Mouse (Mus musculus) midbrain, embryonic 11.5 days (tissue): ENCODE results near the gene Gper1. TPM values are rescaled to one million over a fixed set of nuclear protein-coding genes. Genes with fewer than 3 reads are reported as not detected.
A peak's percentile ranks its signal among the peaks of the same experiment; 100 is the strongest.

Source experiments
- ATAC-seq: fragments of 200-750 bp; cut with Nextera tagmentation; 2 replicates; pipeline ENCODE4 v1.8.0; 2017; ENCODE audit warnings: moderate TSS enrichment, moderate library complexity; ENCODE audit not compliant: low FRiP score
- DNase-seq: peaks from one replicate; pipeline ENCODE4 v3.0.0; 2015; ENCODE audit warnings: low spot score; ENCODE audit errors: missing footprints
- H3K27ac ChIP-seq: fragments of 300-500 bp; sonication (generic); 2 replicates; pipeline ENCODE4 v1.5.1; 2014; ENCODE audit warnings: low read depth, low read length
- H3K27me3 ChIP-seq: fragments of 300-500 bp; sonication (generic); 2 replicates; pipeline ENCODE4 v1.6.1; 2014; ENCODE audit warnings: mild to moderate bottlenecking, low read length, moderate library complexity, mixed read lengths; ENCODE audit not compliant: control insufficient read depth, insufficient read depth
- H3K36me3 ChIP-seq: fragments of 300-500 bp; sonication (generic); 2 replicates; pipeline ENCODE4 v1.6.1; 2014; ENCODE audit warnings: mild to moderate bottlenecking, low read length, moderate library complexity, mixed read lengths; ENCODE audit not compliant: control insufficient read depth, insufficient read depth
- H3K4me1 ChIP-seq: fragments of 300-500 bp; sonication (generic); 2 replicates; pipeline ENCODE4 v1.6.1; 2014; ENCODE audit warnings: low read length; ENCODE audit not compliant: control insufficient read depth, insufficient read depth
- H3K4me2 ChIP-seq: fragments of 300-500 bp; sonication (generic); 2 replicates; pipeline ENCODE4 v1.6.1; 2014; ENCODE audit warnings: mild to moderate bottlenecking, moderate library complexity
- H3K4me3 ChIP-seq: fragments of 300-500 bp; sonication (generic); 2 replicates; pipeline ENCODE4 v1.5.1; 2014; ENCODE audit warnings: low read depth, low read length
- H3K9ac ChIP-seq: fragments of 300-500 bp; sonication (generic); 2 replicates; pipeline ENCODE4 v1.6.1; 2014; ENCODE audit warnings: low read length
- H3K9me3 ChIP-seq: fragments of 300-500 bp; sonication (generic); 2 replicates; pipeline ENCODE4 v1.6.1; 2016; ENCODE audit warnings: low read length; ENCODE audit not compliant: control insufficient read depth
- WGBS: fragments of 180-500 bp; shearing (Covaris S2); extraction: QIAGEN DNeasy Blood & Tissue Kit; methylation state at CpG from one replicate; pipeline ENCODE4 v1.1.7; 2014; 5-methylcytosine and 5-hydroxymethylcytosine counted together
- polyA plus RNA-seq: library from polyadenylated mRNA; unstranded; fragments of >200 nt; fragmentation: Nextera tagmentation; extraction: Ambion mirVana; gene quantifications from 2 replicates; pipeline ENCODE4 v1.2.1, GENCODE M21; 2014

The Gper1 gene
- polyA plus RNA-seq, 1 experiment from 2014 or later: 1.9 TPM

- H3K27me3 ChIP-seq: no peaks in the 10 kb centered on the region
- DNase-seq: peak; percentile 98
- no peak overlapping the region for H3K4me3 ChIP-seq
- no peaks in the 10 kb centered on the region for H3K4me1 ChIP-seq
- no peak overlapping the region for H3K4me2 ChIP-seq
- H3K9me3 ChIP-seq: no peaks in the 10 kb centered on the region
- no peak overlapping the region for H3K27ac ChIP-seq
- ATAC-seq: peak; percentile 52; the same call in 1 of the 2 replicates
- WGBS: 42% methylated on average over 5 of the region's 5 CpGs
- no peak overlapping the region for H3K9ac ChIP-seq
- H3K36me3 ChIP-seq: no peaks in the 10 kb centered on the region
Observed at GRCm38 (mm10) chr5:139397959-139398753, 24.8 kb upstream of the Gper1 start.

GRCm38 (mm10) chr5:139398786-139399185 is 24.2 kb upstream of the Gper1 start:
- H3K9ac ChIP-seq: no peak overlapping the region
- no peaks in the 10 kb centered on the region for H3K36me3 ChIP-seq
- no peaks in the 10 kb centered on the region for H3K4me1 ChIP-seq
- no peak overlapping the region for H3K4me2 ChIP-seq
- no peak overlapping the region for H3K4me3 ChIP-seq
- WGBS: 85% methylated on average over 5 of the region's 5 CpGs
- no peak for DNase-seq
- H3K9me3 ChIP-seq: no peaks in the 10 kb centered on the region
- no peaks in the 10 kb centered on the region for H3K27me3 ChIP-seq
- peak; percentile 24; the same call in 1 of the 2 replicates for ATAC-seq
- H3K27ac ChIP-seq: no peak overlapping the region

GRCm38 (mm10) chr5:139399991-139400390 is 23.0 kb upstream of the Gper1 start:
- no peak for ATAC-seq
- Histone ChIP-seq H3K9me3 (no peaks in the 10 kb centered on the region), H3K4me3 (no peak overlapping the region), H3K4me1 (no peaks in the 10 kb centered on the region), H3K9ac (no peak overlapping the region), H3K4me2 (no peak overlapping the region), H3K27me3 (no peaks in the 10 kb centered on the region), H3K27ac (no peak overlapping the region), H3K36me3 (no peaks in the 10 kb centered on the region)
- whole genome bisulfite sequencing: 92% methylated on average over 14 of the region's 14 CpGs
- DNase-seq: no peak

GRCm38 (mm10) chr5:139402106-139402505 is 20.8 kb upstream of the Gper1 start:
- ATAC-seq: no peak
- DNase-seq: no peak
- Histone ChIP-seq H3K9me3 (no peaks in the 10 kb centered on the region), H3K36me3 (no peaks in the 10 kb centered on the region), H3K27ac (no peak overlapping the region), H3K4me2 (no peak overlapping the region), H3K27me3 (no peaks in the 10 kb centered on the region), H3K4me3 (no peak overlapping the region), H3K4me1 (no peaks in the 10 kb centered on the region), H3K9ac (no peak overlapping the region)
- 92% methylated on average over 2 of the region's 2 CpGs for WGBS

- Histone ChIP-seq H3K4me2 (no peak overlapping the region), H3K36me3 (no peaks in the 10 kb centered on the region), H3K9ac (no peak overlapping the region), H3K4me1 (no peaks in the 10 kb centered on the region), H3K27me3 (no peaks in the 10 kb centered on the region), H3K4me3 (no peak overlapping the region), H3K27ac (no peak overlapping the region), H3K9me3 (no peaks in the 10 kb centered on the region)
- DNase-seq (no peak), ATAC-seq (no peak)
- 94% methylated on average over 8 of the region's 8 CpGs for WGBS
Observed at GRCm38 (mm10) chr5:139403692-139404260, 19.2 kb upstream of the Gper1 start.

- DNase-seq: no peak
- H3K27ac ChIP-seq: no peak within 1 kb of the TSS
- no peak within 1 kb of the TSS for H3K4me3 ChIP-seq
- no peaks in the 10 kb centered on the region for H3K27me3 ChIP-seq
- no peaks in the 10 kb centered on the region for H3K36me3 ChIP-seq
- no peak for ATAC-seq
- no peak within 1 kb of the TSS for H3K9ac ChIP-seq
- no peak within 1 kb of the TSS for H3K4me2 ChIP-seq
- H3K4me1 ChIP-seq: no peaks in the 10 kb centered on the region
- WGBS: 84% methylated on average over 6 of the region's 6 CpGs
- H3K9me3 ChIP-seq: no peaks in the 10 kb centered on the region
Observed at GRCm38 (mm10) chr5:139404801-139405401, 18.1 kb upstream of the Gper1 start, which contains the start of gene C130050O18Rik. TSS of gene C130050O18Rik (plus strand) at chr5:139405280.

GRCm38 (mm10) chr5:139405478-139405877 is 17.5 kb upstream of the Gper1 start:
- DNase-seq: no peak
- Histone ChIP-seq H3K27ac (no peak overlapping the region), H3K4me3 (no peak overlapping the region), H3K36me3 (no peaks in the 10 kb centered on the region), H3K9me3 (no peaks in the 10 kb centered on the region), H3K9ac (no peak overlapping the region), H3K4me2 (no peak overlapping the region), H3K27me3 (no peaks in the 10 kb centered on the region), H3K4me1 (no peaks in the 10 kb centered on the region)
- ATAC-seq: no peak
- WGBS: 80% methylated on average over 7 of the region's 7 CpGs

- H3K27ac ChIP-seq: no peak overlapping the region
Observed at GRCm38 (mm10) chr5:139405953-139406352, 17.0 kb upstream of the Gper1 start.

More at GRCm38 (mm10) chr5:139405953-139406352, 17.0 kb upstream of the Gper1 start:
- 90% methylated on average over 3 of the region's 3 CpGs for WGBS
- Histone ChIP-seq H3K4me2 (no peak overlapping the region), H3K4me3 (no peak overlapping the region), H3K4me1 (no peaks in the 10 kb centered on the region), H3K9me3 (no peaks in the 10 kb centered on the region), H3K36me3 (no peaks in the 10 kb centered on the region), H3K27me3 (no peaks in the 10 kb centered on the region), H3K9ac (no peak overlapping the region)
- ATAC-seq: no peak
- DNase-seq: no peak
